Mouse (Mus musculus) lung, adult 18-20 months (tissue): ENCODE measurements at regions not wholly inside any gene's neighbourhood (a gene's known extent, or its start where the extent isn't known, plus 50 kb on each side); places are given as distances from the start of the nearest gene placed in this dataset.

Experiments
- DNase-seq, 2 experiments: peaks; one replicate each; pipeline ENCODE4 v3.0.0; 2022; ENCODE audit warnings: mixed read lengths in 2 of 2

- no peak for DNase-seq
Observed at GRCm38 (mm10) chr2:48544377-48544776, 269.5 kb upstream of the Acvr2a start.

GRCm38 (mm10) chr2:48545072-48545471 lies 268.8 kb upstream of the Acvr2a start:
- DNase-seq = no peak

GRCm38 (mm10) chr2:48545679-48546078 lies 268.2 kb upstream of the Acvr2a start:
- DNase-seq = no peak

GRCm38 (mm10) chr2:48546194-48546593 lies 267.7 kb upstream of the Acvr2a start:
- DNase-seq = no peak

- DNase-seq = no peak
Observed at GRCm38 (mm10) chr2:48556600-48556999, 257.3 kb upstream of the Acvr2a start.

- peak in 1 of 2 experiments; percentile 12 for DNase-seq
Observed at GRCm38 (mm10) chr2:48557123-48557522, 256.8 kb upstream of the Acvr2a start.

GRCm38 (mm10) chr2:48558641-48559040 lies 255.3 kb upstream of the Acvr2a start:
- DNase-seq = no peak

GRCm38 (mm10) chr2:48563636-48564035 lies 250.3 kb upstream of the Acvr2a start:
- DNase-seq = no peak

GRCm38 (mm10) chr2:48564170-48564569 lies 249.7 kb upstream of the Acvr2a start:
- DNase-seq = no peak

GRCm38 (mm10) chr2:48567871-48568270 lies 246.0 kb upstream of the Acvr2a start:
- DNase-seq = no peak

GRCm38 (mm10) chr2:48586162-48586830 lies 227.6 kb upstream of the Acvr2a start:
- no peak for DNase-seq

- DNase-seq = no peak
Observed at GRCm38 (mm10) chr2:48586831-48587169, 227.1 kb upstream of the Acvr2a start.

- no peak for DNase-seq
Observed at GRCm38 (mm10) chr2:48589709-48590108, 224.2 kb upstream of the Acvr2a start.

- DNase-seq = no peak
Observed at GRCm38 (mm10) chr2:48597793-48598583, 215.9 kb upstream of the Acvr2a start.

- DNase-seq = no peak
Observed at GRCm38 (mm10) chr2:48599367-48599766, 214.5 kb upstream of the Acvr2a start.

GRCm38 (mm10) chr2:48601855-48602254 lies 212.1 kb upstream of the Acvr2a start:
- DNase-seq = no peak

GRCm38 (mm10) chr2:48609466-48609865 lies 204.4 kb upstream of the Acvr2a start:
- DNase-seq = no peak

- DNase-seq = no peak
Observed at GRCm38 (mm10) chr2:48612251-48612650, 201.7 kb upstream of the Acvr2a start.

- DNase-seq = no peak
Observed at GRCm38 (mm10) chr2:48617141-48617699, 196.7 kb upstream of the Acvr2a start.

- DNase-seq = no peak
Observed at GRCm38 (mm10) chr2:48619042-48619441, 194.9 kb upstream of the Acvr2a start.

GRCm38 (mm10) chr2:48620815-48621214 lies 193.1 kb upstream of the Acvr2a start:
- DNase-seq = no peak

- no peak for DNase-seq
Observed at GRCm38 (mm10) chr2:48622316-48622715, 191.6 kb upstream of the Acvr2a start.

- peak; percentile 45 to 73 for DNase-seq
Observed at GRCm38 (mm10) chr2:48624040-48624439, 189.9 kb upstream of the Acvr2a start.

GRCm38 (mm10) chr2:48624461-48624860 lies 189.4 kb upstream of the Acvr2a start:
- peak; percentile 8 to 37 for DNase-seq
